Mouse (Mus musculus): ENCODE measurements around the gene Specc1.

The Specc1 gene

GRCm38 (mm10) chr11:62247759-62248400, 291.3 kb downstream of the Specc1 start:
- no peak for DNase-seq (ENCODE audit: low spot score in 2 of 2)

GRCm38 (mm10) chr11:62248401-62249244, 292.1 kb downstream of the Specc1 start, which contains the start of gene Adora2b:
Adora2b (plus strand) TSS chr11:62248984.
- peak; percentile 62 to 65 for DNase-seq (ENCODE audit: low spot score in 2 of 2)

GRCm38 (mm10) chr11:62249266-62250037, 292.9 kb downstream of the Specc1 start:
- DNase-seq (ENCODE audit: low spot score in 2 of 2) = peak; percentile 64

GRCm38 (mm10) chr11:62251047-62251446, 294.5 kb downstream of the Specc1 start:
- DNase-seq (ENCODE audit: low spot score in 2 of 2) = peak in 1 of 2 experiments; percentile 52

GRCm38 (mm10) chr11:62253380-62253779, 296.8 kb downstream of the Specc1 start:
- peak; percentile 55 to 65 for DNase-seq (ENCODE audit: low spot score in 2 of 2)

- no peak for DNase-seq (ENCODE audit: low spot score in 2 of 2)
Observed at GRCm38 (mm10) chr11:62259214-62259613, 302.7 kb downstream of the Specc1 start.

- DNase-seq (ENCODE audit: low spot score in 2 of 2) = no peak
Observed at GRCm38 (mm10) chr11:62263599-62263998, 307.0 kb downstream of the Specc1 start.

- no peak for DNase-seq (ENCODE audit: low spot score in 2 of 2)
Observed at GRCm38 (mm10) chr11:62264018-62264417, 307.5 kb downstream of the Specc1 start.

GRCm38 (mm10) chr11:62265642-62266041, 309.1 kb downstream of the Specc1 start:
- DNase-seq (ENCODE audit: low spot score in 2 of 2) = no peak

- no peak for DNase-seq (ENCODE audit: low spot score in 2 of 2)
Observed at GRCm38 (mm10) chr11:62266466-62267214, 310.1 kb downstream of the Specc1 start.

GRCm38 (mm10) chr11:62268381-62268780, 311.8 kb downstream of the Specc1 start:
- DNase-seq (ENCODE audit: low spot score in 2 of 2) = no peak

- DNase-seq (ENCODE audit: low spot score in 2 of 2) = no peak
Observed at GRCm38 (mm10) chr11:62269097-62269496, 312.5 kb downstream of the Specc1 start.

- DNase-seq (ENCODE audit: low spot score in 2 of 2) = no peak
Observed at GRCm38 (mm10) chr11:62270851-62271250, 314.3 kb downstream of the Specc1 start.

Data from urinary bladder, postnatal 36 days (tissue).